Mouse (Mus musculus) midbrain, embryonic 10.5 days (tissue): ENCODE results near the gene Mpz. TPM values are rescaled to one million over a fixed set of nuclear protein-coding genes. Genes with fewer than 3 reads are reported as not detected.
A peak's percentile ranks its signal among the peaks of the same experiment; 100 is the strongest.

Experiments
- DNase-seq: peaks from one replicate; pipeline ENCODE4 v3.0.0-alpha.2; 2017; ENCODE audit warnings: low spot score
- H3K27ac ChIP-seq: fragments of 300-500 bp; sonication (generic); replicated peaks from 2 replicates; pipeline ENCODE4 v1.5.1; 2016; ENCODE audit warnings: mild to moderate bottlenecking
- H3K27me3 ChIP-seq: fragments of 300-500 bp; sonication (generic); 2 replicates; pipeline ENCODE4 v1.6.1; 2016; ENCODE audit warnings: low read depth, mild to moderate bottlenecking; ENCODE audit not compliant: poor library complexity, severe bottlenecking
- H3K36me3 ChIP-seq: fragments of 300-500 bp; sonication (generic); 2 replicates; pipeline ENCODE4 v1.6.1; 2016; ENCODE audit warnings: mild to moderate bottlenecking, moderate library complexity
- H3K4me1 ChIP-seq: fragments of 300-500 bp; sonication (generic); 2 replicates; pipeline ENCODE4 v1.6.1; 2016
- H3K4me3 ChIP-seq: fragments of 300-500 bp; sonication (generic); 2 replicates; pipeline ENCODE4 v1.5.1; 2016; ENCODE audit warnings: mild to moderate bottlenecking, moderate library complexity
- H3K9me3 ChIP-seq: fragments of 300-500 bp; sonication (generic); replicated peaks from 2 replicates; pipeline ENCODE4 v1.6.1; 2016; ENCODE audit warnings: mild to moderate bottlenecking
- WGBS: fragments of 180-500 bp; shearing (Covaris S2); methylation state at CpG from one replicate; pipeline ENCODE4 v1.1.7; 2016; 5-methylcytosine and 5-hydroxymethylcytosine counted together
- polyA plus RNA-seq: library from polyadenylated mRNA; unstranded; fragments of >200 nt; fragmentation: Nextera tagmentation; extraction: Ambion mirVana; gene quantifications from 2 replicates; pipeline ENCODE4 v1.2.1, GENCODE M21; 2016

The Mpz gene
- polyA plus RNA-seq, 1 experiment from 2014 or later: 0.26 TPM

GRCm38 (mm10) chr1:171193911-171194830 lies 43.7 kb downstream of the Mpz start:
- DNase-seq: peak; percentile 35
- H3K4me3 ChIP-seq: peak overlapping the region; percentile 81

GRCm38 (mm10) chr1:171195046-171195822 lies 44.7 kb downstream of the Mpz start:
- H3K36me3 ChIP-seq: no peaks in the 10 kb centered on the region
- H3K4me3 ChIP-seq: peak overlapping the region; percentile 81
- WGBS: 5% methylated on average over 20 of the region's 20 CpGs
- no peaks in the 10 kb centered on the region for H3K9me3 ChIP-seq
- H3K4me1 ChIP-seq: peaks cover 44% of the 10 kb centered on the region
- DNase-seq: peak; percentile 22
- H3K27ac ChIP-seq: peak overlapping the region; percentile 73
- H3K27me3 ChIP-seq: peaks cover 86% of the 10 kb centered on the region

More at GRCm38 (mm10) chr1:171193911-171194830, 43.7 kb downstream of the Mpz start:
- Histone ChIP-seq H3K36me3 (no peaks in the 10 kb centered on the region), H3K27ac (peak overlapping the region; percentile 78), H3K9me3 (no peaks in the 10 kb centered on the region), H3K27me3 (peaks cover 93% of the 10 kb centered on the region), H3K4me1 (peaks cover 53% of the 10 kb centered on the region)
- 29% methylated on average over 11 of the region's 11 CpGs for WGBS

DNA sequence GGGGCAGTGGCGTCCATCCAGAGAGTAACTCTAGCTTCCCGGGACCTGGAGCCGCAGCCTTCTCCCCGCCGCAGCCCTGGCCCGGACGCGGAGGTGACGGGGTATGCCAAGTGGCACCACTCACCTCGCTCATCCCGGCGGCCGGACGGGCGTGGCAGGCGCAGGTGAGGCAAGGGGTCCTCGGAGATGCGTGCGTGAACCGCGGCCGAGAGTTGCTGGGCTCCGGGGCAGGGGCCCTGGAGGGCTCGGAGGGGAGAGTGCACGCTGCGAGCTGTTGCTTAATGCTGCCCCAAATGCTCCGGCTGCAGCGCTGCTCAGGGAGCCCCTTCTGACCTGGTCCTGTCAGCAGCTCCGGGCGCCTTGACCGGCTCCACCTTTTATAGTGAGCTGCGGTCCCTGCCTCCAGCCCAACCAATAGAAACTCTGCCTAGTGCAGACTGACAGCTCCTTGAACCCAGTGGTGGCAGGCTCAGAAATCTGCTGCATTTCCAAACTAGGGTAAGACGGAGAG lies 45.4 kb downstream of the Mpz start, which contains the start of gene Pcp4l1:
Pcp4l1 (minus strand) TSS at position 382 of the 511 bp plus-strand sequence.
- no peaks in the 10 kb centered on the region for H3K9me3 ChIP-seq
- H3K27ac ChIP-seq: peak within 1 kb of the TSS; percentile 73
- H3K4me1 ChIP-seq: peaks cover 44% of the 10 kb centered on the region
- peak; percentile 83 for DNase-seq
- WGBS: under 1% methylated on average over 33 of the region's 33 CpGs
- no peaks in the 10 kb centered on the region for H3K36me3 ChIP-seq
- H3K4me3 ChIP-seq: peak within 1 kb of the TSS; percentile 81
- H3K27me3 ChIP-seq: peaks cover 79% of the 10 kb centered on the region

GRCm38 (mm10) chr1:171199532-171199931 lies 49.0 kb downstream of the Mpz start:
- Histone ChIP-seq H3K9me3 (no peaks in the 10 kb centered on the region), H3K4me3 (no peak overlapping the region), H3K4me1 (peaks cover 24% of the 10 kb centered on the region), H3K27me3 (peaks cover 43% of the 10 kb centered on the region), H3K27ac (no peak overlapping the region), H3K36me3 (no peaks in the 10 kb centered on the region)
- 74% methylated on average over 1 of the region's 1 CpGs for WGBS
- DNase-seq: no peak

- H3K4me3 ChIP-seq: no peak overlapping the region
- no peak for DNase-seq
- WGBS: 90% methylated on average over 1 of the region's 1 CpGs
- H3K9me3 ChIP-seq: no peaks in the 10 kb centered on the region
- H3K27me3 ChIP-seq: peaks cover 31% of the 10 kb centered on the region
- H3K36me3 ChIP-seq: no peaks in the 10 kb centered on the region
- H3K27ac ChIP-seq: no peak overlapping the region
- peaks cover 12% of the 10 kb centered on the region for H3K4me1 ChIP-seq
Observed at GRCm38 (mm10) chr1:171200769-171201168, 50.3 kb downstream of the Mpz start.

- WGBS: 59% methylated on average over 11 of the region's 11 CpGs
- H3K4me3 ChIP-seq: no peak overlapping the region
- H3K9me3 ChIP-seq: no peaks in the 10 kb centered on the region
- H3K36me3 ChIP-seq: no peaks in the 10 kb centered on the region
- no peak for DNase-seq
- H3K4me1 ChIP-seq: 0 out of 2 replicates have a peak, but pooled peaks cover 5% of the 10 kb centered on the region
- no peak overlapping the region for H3K27ac ChIP-seq
- peaks cover 4% of the 10 kb centered on the region for H3K27me3 ChIP-seq
Observed at GRCm38 (mm10) chr1:171203471-171204248, 53.1 kb downstream of the Mpz start.

DNA sequence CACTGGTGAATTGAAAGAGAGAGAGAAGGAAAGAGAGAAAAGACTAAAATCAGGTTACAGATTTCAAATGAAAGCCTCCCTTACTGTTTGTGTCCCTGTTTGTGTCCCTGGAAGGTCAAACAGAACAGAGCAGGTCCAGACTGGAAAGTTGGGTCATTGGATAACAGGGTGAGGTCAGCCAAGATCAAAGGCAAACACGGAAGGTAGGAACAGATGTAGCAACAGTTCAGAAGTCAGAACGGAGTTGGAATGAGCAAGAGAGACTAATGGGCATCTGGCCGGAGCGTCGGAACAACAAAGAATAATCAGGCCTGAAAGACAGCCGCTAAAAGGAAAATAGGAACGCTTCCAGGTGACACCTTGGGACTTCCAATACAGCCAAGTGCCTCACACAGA lies 53.7 kb downstream of the Mpz start:
- Histone ChIP-seq H3K27ac (no peak overlapping the region), H3K36me3 (no peaks in the 10 kb centered on the region), H3K9me3 (no peaks in the 10 kb centered on the region), H3K27me3 (no peaks in the 10 kb centered on the region), H3K4me3 (no peak overlapping the region), H3K4me1 (0 out of 2 replicates have a peak, but pooled peaks cover 5% of the 10 kb centered on the region)
- no peak for DNase-seq
- whole genome bisulfite sequencing: 82% methylated on average over 7 of the region's 7 CpGs

DNA sequence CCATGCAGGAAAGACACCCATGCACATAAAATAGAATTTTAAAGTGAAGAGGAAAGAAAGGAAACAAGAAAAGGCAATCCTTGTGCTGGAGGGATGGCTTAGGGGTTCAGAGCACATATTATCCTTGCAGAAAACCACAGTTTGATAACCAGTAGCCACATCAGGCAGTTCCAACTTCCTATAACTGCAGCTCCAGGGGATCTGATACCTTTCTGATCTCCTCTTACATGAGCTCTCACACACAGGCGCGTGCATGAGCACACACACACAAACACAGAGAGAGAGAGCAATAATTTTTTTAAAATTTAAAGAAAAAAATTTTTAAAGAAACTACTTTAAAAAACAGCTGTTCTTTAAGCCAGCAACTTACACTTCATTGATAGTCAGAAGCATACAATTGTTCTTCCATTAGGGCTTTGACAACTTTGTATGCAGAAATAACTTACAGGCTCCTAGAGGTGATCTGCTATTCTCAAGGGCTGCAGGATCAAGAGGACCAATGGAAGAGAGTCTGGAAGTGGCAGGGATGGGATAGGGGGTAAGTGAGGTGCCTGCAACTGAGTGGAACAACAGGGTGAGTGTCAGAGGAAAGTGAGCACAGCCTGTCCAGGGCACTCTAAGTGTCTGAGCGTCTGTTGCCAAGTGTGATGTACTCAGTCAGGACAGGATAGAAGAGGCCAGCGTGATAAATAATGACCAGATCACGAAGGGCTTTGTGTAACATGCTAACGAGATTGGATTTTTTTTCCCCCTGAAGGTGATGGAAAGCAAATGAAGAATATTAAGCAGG lies 55.4 kb downstream of the Mpz start:
- 0 out of 2 replicates have a peak, but pooled peaks cover 5% of the 10 kb centered on the region for H3K4me1 ChIP-seq
- H3K27ac ChIP-seq: no peak overlapping the region
- no peaks in the 10 kb centered on the region for H3K27me3 ChIP-seq
- no peak overlapping the region for H3K4me3 ChIP-seq
- H3K9me3 ChIP-seq: no peaks in the 10 kb centered on the region
- WGBS: 82% methylated on average over 6 of the region's 6 CpGs
- H3K36me3 ChIP-seq: no peaks in the 10 kb centered on the region
- no peak for DNase-seq

GRCm38 (mm10) chr1:171209409-171209808 lies 58.9 kb downstream of the Mpz start:
- Histone ChIP-seq H3K4me3 (no peak overlapping the region), H3K9me3 (no peaks in the 10 kb centered on the region), H3K27me3 (no peaks in the 10 kb centered on the region), H3K4me1 (peaks cover 9% of the 10 kb centered on the region; the same call in 1 of the 2 replicates), H3K36me3 (no peaks in the 10 kb centered on the region), H3K27ac (no peak overlapping the region)
- 28% methylated on average over 4 of the region's 4 CpGs for WGBS
- no peak for DNase-seq
